Mouse (Mus musculus) left cerebral cortex, postnatal 14 days (tissue): ENCODE measurements around the gene Tbx6. TPM values are rescaled to one million over a fixed set of nuclear protein-coding genes. Genes with fewer than 3 reads are reported as not detected.

Source experiments
- DNase-seq, 2 experiments: peaks; one replicate each; pipeline ENCODE4 v3.0.0; 2021 to 2022; ENCODE audit warnings: low spot score in 2 of 2, mixed read lengths in 1 of 2
- intact Hi-C: fragments of 180-260 bp; cut with DNase I; formaldehyde crosslinking; loops from one replicate; pipeline ENCODE4 v1.15.1; 2025
- total RNA-seq, 2 experiments: library from RNA; stranded (reverse); gene quantifications; 2 replicates each; pipeline ENCODE4 v1.2.3; 2021

The Tbx6 gene
- total RNA-seq, 2 experiments from 2014 or later = 0.51 to 0.92 TPM

- intact Hi-C loops = no loop called here
- no peak for DNase-seq
Observed at GRCm38 (mm10) chr7:126789141-126789540, 7.9 kb downstream of the Tbx6 start.

- intact Hi-C loops = no loop called here
- DNase-seq = peak; percentile 96 to 97
Observed at GRCm38 (mm10) chr7:126791851-126792720, 10.8 kb downstream of the Tbx6 start, which contains the start of gene Ppp4c. TSS of gene Ppp4c (minus strand) at chr7:126792496.

DNA sequence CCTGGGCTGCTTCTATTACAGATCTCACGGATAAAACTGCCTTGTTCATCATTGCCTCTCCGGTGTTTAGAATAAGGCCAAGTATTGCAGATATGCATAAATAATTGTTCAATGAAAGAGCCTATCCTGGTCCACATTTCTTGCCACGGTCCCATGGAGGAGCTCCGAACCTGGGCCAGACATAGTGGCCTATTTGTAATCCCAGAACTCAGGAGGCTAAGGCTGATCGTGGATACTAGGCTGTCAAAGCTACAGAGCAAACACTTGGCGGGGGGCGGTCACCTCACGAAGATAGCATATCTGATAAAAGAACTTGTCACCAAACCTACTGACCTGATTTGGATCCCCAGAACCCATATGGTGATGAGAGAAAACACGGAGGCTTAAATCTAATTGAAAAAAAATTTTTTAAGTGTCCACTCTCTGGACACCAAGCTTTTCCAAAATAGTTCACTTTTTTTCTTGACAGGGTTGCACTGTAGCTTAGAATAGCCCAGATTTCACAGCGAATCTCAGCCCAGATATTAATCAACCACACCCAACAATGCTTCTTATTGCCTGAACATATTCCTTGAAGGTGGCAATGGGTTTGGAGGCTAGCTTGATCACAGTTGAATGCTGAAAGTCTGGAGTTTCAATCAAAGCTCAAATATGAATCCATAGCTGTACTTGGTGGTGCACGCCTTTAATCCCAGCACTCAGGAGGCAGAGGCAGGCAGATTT is 11.6 kb downstream of the Tbx6 start:
- intact Hi-C loops = no loop called here
- DNase-seq = no peak

- intact Hi-C loops = no loop called here
- peak in 1 of 2 experiments; percentile 3 for DNase-seq
Observed at GRCm38 (mm10) chr7:126793456-126794270, 12.4 kb downstream of the Tbx6 start.

GRCm38 (mm10) chr7:126794271-126794605 is 13.0 kb downstream of the Tbx6 start:
- intact Hi-C loops = no loop called here
- DNase-seq = no peak

DNA sequence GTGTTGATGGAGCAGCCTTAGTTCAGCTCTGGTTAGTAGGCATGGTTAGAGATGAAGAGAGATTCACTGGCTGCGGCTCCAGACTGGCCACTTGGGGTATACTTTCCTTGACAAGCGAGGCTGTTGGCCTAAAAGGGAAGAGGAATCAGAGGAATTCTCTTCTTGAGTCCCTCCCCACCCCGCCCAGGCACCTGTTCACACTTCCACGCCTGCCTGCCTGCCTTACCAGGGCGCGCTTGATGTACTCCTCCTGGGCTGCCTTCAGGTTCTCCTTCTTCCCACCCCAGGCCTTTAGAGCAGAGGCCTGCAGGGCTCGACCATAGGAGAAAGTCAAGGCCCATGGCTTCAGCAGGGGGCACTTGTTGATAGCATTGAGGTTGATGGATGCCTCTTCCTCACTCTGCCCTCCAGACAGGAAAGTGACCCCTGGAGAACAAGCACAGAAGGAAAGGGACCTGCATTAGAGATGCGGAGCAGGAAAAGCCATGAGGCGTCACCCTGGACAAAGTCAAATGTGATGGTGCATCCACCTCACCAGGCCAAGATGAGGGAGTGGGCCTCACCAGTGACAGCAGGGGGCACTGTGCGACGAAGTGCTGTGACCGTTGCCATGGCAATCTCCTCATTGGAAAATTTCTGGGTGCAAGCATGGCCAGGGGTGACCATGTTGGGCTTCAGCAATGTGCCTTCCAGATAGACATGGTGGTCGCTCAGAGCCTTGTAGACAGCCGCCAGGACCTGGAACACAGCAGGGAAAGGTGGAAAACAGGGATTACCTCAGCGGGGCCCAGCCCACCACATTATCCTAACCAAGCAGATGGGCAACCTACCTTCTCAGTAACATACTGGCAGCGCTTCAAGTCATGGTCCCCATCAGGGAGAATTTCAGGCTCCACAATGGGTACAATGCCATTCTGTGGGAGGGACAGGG is 14.4 kb downstream of the Tbx6 start:
- intact Hi-C loops = no loop called here
- no peak for DNase-seq

DNA sequence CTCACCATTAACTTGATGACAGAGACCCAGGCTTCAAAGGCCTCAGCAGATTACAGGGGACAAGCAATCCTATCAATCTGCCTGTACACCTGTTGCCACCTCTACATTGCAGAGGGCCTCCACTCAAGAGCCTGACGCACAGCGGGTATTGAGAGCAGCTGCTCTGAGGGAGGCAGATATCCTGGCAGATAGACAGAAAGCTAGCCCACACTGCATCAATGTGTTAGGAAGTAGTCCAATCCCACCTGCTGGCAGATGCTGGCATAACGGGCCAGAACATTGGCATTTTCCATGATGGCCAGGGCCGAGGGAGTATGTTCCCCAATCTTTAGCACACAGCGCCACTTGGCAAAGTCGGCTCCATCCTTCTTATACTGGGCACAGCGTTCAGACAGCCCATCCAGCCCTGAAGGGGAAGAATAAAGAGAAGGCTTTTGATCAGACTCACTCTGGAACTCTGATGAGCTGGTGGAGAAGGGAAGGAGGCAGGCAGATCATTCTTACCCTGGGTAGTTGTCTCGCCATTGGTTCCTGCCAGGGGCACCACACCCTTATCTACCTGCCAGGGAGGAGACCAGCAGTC is 15.2 kb downstream of the Tbx6 start:
- DNase-seq = peak; percentile 46 to 67
- intact Hi-C loops = no loop called here

DNA sequence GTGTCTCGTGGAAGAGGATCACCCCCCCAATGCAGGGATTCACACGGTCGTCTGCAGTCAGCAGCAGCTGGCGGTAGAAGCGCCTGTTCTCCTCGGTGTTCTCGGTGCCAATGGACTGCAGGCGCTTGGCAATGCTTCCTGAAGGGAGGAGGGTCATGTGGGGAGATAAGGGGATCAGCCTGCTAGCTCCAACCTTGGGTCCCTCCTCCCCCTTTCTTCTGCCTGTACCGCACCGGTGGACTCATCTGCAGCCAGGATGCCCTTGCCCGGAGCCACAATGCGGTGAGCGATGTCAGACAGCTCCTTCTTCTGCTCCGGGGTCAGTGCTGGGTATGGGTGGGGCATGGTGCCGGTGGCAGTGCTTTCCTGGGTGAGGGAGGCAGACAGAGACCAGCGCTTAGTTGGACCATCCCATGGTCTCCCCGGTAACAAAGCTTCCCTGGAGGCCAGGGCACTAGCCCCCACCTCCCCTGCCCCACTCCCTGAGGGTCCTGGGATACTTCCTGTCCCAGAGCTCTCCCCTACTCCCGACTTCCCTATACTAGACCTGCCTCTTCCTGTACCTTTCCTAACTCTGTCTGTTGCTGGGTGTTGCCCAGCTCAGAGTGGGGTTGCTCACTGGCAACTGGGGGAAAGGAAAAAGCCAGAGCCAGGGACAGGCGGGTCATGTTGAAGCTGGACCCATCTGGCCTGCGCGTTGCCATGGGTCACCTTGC is 16.3 kb downstream of the Tbx6 start, which contains the start of gene Fam57b:
TSS of gene Fam57b (plus strand) at position 258 of the 716 bp plus-strand sequence.
- intact Hi-C loops = loop anchor here (1.0 kb wide), 1 partner anchor 93 kb away; no protein-coding TSS in a partner anchor
- DNase-seq = peak in 1 of 2 experiments; percentile 61

DNA sequence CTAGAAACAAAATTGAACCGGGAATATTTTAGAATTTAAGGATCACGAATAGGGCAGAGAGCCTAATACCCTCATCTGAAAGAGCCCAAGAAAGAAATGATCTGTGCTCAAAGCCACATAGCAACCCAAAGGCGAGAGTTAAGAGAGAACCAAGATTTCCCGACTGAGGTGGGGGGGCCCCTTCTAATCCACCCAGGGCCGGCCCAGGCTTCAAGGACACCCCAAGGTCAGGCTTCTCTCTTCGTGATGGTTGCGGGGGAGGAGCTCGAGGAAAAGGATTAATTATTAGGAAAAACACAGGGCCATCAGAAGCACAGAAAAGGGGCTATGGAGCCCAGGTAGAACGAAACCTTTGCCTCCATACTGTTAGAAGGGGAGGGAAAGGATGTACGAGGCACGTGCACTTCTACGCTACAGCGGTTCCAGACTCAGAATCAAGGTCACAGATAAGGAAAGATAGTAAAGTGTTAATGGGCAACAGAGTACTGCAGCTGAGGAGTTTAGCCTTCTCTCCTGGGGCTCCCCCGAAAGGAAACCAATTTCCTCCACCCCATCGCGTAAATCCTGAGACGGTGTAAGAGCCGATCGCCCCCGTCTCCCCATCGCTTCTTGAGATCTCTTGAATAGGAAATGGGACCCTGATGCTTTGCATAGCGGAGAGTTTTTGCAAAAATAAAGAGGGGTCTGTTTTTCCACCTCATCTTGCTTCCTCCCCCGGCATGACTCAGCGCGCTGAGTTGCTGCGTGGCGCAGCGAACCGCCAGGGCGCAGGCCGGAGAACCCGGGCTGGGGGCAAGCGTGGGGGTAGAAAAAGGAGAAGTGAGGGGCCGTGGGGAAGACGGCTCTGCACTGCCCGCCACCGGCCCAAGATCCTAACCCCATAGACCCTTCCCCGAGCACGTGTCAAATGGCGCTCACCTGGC is 17.1 kb downstream of the Tbx6 start:
- intact Hi-C loops = loop anchor here (1.0 kb wide), 1 partner anchor 94 kb away; no protein-coding TSS in a partner anchor
- no peak for DNase-seq

- DNase-seq = peak; percentile 98
- intact Hi-C loops = no loop called here
Observed at GRCm38 (mm10) chr7:126799050-126799467, 17.8 kb downstream of the Tbx6 start.

- DNase-seq = peak in 1 of 2 experiments; percentile 87
- intact Hi-C loops = no loop called here
Observed at GRCm38 (mm10) chr7:126799468-126800268, 18.4 kb downstream of the Tbx6 start.

- DNase-seq = peak in 1 of 2 experiments; percentile 70
- intact Hi-C loops = no loop called here
Observed at GRCm38 (mm10) chr7:126800269-126801056, 19.2 kb downstream of the Tbx6 start.

DNA sequence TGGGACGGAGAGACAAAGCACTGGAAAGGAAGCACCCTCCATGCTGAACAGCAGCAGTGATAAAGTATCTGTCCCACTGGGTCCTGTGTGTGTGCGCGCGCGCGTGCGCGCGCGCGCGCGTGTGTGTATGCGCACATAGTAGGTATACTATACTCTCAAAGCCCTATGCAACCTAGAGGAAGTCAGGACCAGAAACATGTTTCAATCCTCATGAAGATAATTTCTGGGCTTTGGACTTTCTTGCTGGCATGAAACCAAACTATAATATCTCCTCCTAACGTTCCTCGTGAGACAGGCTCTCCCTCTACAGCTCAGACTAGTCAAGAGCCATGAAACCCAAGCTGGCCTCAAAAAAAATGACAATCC is 19.8 kb downstream of the Tbx6 start:
- DNase-seq = no peak
- intact Hi-C loops = no loop called here

DNA sequence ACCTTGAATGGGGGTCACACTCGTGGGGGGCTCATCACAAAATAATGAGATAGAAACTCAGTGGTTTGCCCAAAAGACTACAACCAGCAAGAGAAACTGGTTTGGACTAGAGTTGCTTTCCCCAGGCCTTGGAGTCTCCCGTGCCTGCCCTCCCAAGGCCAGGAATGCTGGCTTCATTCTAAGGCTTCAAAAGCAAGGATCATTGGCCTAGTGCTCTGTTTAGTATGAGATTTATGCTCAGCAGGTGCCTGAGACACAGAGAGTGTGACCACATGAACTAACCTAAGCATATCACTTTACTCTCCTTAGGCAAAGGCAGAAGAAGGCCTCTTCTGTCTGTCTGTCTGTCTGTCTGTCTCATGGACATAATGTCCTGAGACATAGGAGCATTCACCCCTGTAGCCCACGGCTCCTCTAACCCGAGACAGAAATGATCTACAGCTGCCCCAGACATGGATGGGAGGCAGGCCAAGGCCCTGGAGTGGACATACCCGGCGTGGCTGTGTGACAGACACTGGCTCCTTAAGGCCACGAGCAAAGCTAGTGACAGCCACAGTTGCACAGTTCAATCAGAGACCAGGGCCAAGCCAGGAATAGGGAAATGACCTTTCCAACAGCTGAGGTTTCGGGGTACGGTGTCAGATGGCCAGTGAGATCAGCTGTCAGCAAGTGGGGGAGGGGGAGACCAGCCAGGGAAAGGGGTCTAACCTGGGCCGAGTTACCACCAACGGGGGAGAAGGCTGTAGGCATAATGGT is 21.0 kb downstream of the Tbx6 start:
- DNase-seq = no peak
- intact Hi-C loops = no loop called here
